Mouse (Mus musculus): Measurements from ENCODE around the gene Zfp800.

Zfp800 gene

DNA sequence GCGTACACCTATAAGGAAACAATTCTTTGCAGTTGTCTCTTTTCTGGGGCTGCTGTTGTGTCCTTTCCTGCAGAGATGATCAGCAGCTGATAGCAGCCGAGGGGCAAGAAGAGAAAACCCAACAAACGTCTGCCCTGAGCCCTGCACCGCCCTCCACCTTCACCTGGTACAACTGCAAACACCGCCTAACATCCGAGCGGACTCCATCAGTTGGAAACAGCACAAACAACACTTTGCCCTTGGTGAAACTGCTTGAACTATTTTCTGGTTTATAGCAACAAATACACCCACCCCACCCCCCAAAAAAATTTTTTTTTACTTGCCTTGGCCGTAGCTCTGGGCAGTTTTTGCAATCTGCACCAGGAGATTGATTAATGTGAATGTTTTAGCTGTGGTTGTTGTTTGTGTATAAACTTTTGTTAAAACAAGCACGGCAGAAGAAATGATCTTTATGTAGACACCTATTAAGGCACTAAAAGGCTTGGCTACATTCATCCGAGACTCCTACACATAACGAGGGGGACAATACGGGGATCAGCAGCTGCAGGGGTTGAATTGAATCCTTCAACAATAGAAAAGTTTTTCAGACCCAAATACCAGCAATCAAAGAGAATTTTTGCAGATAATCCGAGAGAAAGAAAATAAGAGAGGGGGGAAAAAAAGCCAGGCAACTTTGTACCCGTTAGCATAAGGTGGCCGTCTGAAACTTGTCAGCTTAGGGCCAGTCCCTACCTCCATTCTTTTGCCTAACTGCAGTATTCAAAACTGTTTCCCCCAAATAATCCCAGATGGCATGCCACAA is 1.6 kb downstream of the Zfp800 start:
- no peak for DNase-seq

DNA sequence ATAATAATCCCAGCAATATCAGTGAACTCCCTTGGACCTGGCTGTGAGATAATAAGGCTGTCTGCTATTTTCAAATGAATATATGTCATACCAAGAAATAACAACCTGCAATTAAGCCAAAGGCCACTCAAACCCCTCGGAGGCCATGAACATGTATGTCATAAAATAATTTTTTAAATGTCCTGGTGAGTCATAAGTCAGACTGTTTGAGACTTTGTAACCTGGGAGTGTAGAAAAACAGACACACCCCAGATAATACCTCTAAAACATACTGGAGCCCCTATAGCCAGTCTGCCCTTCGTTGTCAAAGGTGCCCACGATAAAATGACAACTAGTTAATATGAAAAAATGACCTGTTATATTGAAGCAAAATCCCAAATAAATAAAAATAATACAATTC is 8.8 kb downstream of the Zfp800 start:
- DNase-seq, result no peak

DNA sequence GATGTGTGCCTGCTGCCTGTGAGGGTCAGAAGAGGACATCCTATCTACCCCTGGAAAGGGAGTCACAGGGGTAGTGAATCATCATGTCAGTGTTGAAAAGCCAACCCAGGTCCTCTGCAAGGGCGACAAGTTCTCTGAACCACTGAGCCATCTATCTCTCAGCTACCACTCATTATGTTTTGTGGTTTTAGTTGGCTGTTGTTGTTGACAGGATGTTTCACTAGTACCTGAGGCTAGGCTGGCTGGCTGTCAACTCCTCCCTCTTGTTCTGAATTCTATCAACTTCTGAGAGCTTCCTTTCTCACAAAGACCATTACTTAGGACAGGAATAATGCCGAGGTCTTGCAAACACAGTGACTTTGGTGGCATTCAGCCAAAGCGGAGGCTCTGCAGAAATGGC is 12.6 kb downstream of the Zfp800 start:
- no peak for DNase-seq

DNA sequence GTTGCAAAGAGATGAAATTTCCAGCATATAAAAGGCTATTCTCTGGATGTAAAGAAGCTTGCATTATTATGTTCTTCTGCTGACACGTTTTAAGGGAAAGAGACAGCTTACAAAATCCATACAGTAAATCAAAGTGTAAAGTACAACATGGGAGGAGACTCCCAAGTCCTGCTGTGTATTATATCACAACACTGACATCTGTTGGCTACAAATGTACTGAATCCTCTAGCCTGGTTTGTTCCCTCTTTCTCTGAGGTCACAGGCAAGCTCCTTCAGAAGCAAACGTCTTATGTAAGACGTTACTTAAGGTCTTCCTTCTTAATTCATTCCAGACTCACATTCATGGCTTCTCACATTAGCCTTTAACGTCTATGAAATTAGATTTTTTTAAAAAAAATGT is 15.8 kb downstream of the Zfp800 start:
- DNase-seq, result no peak

DNA sequence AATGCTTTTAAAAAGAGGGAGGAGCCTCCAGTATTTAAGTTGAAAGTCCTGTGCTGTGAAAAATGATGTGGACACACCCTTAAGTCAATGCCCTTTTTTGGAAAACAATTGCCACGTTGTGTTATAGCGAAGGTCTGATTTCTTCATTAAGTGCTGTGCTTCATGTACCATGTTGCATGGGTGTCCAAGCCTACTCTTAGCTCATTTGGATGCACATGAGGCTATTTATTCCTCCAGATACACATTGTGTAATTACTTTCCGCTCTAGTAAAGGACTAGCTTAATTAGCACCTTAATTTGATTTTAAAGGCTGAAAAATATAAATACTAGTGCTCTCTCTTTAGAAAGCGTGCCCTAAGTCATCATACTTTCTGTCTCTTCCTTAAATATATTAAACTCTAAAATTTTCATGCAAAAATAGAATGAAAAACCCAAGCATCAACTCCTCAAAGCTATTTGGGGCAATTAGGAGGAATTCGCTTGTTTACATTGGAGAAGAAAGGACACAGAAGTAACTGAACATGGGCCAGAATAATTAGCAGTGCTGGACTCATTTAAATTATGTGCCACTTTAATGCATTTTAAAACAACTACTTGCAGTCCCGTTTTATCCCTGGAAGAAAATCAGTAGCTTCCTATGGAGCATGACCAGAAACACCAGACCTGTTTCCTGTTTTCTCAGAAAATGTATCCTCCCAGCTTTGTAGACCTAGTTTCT is 27.7 kb downstream of the Zfp800 start:
- no peak for DNase-seq

DNA sequence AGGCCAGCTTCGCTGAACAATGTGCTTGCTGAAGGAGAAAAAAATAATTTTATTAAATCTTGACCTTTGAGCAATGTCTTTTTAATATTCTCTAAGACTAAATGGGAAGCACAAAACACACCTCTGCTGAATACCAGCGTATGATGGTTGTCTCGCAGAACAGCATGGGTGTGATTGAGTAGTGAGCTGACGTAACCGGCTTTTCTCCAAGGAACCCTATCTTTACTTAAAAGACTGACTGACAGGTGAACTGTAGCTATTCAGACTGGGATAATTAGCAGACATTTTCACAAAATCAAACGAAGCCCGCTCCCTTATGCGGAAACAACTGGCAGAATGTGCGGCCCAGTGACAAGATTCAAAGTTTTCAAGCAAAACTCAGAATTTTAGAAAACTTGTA is 30.2 kb downstream of the Zfp800 start:
- no peak for DNase-seq

DNA sequence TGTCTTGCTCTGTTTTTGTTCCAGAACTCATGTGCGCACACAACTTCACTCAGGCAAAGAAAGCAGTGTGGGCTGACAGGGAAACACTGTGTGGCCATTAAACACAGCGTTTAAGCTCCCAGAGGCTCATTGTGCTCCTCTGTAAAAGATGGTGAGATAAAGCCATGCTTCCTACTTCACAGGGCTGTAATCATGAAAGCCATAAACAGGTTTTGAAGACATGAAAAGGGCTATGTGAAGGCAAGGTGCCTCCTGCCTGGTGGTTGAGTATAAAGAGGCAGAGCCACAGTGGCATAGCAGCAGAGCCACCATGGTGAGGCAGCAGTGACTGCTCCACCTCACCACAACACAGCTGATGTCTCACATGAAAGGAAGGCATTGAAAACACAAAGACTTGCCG is 46.7 kb downstream of the Zfp800 start:
- no peak for DNase-seq

DNA sequence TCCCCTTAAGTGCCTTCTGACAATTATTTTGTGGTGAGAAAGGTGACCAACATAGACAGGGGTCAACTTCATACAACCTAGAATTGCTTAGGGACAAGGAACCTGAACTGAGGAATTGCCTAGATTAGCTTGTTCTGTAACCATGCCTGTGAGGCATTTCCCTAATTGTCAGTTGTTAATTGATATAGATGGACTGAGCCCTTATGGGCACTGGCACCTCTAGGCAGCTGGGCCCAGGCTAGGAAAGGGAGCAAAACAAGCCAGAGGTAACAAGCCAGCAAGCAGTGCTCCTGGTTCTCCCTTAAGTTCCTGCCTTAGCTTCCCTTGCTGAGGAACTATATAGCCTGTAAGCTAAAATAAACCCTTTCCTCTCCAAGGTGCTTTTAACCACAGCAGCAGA is 52.1 kb downstream of the Zfp800 start:
- no peak for DNase-seq

DNA sequence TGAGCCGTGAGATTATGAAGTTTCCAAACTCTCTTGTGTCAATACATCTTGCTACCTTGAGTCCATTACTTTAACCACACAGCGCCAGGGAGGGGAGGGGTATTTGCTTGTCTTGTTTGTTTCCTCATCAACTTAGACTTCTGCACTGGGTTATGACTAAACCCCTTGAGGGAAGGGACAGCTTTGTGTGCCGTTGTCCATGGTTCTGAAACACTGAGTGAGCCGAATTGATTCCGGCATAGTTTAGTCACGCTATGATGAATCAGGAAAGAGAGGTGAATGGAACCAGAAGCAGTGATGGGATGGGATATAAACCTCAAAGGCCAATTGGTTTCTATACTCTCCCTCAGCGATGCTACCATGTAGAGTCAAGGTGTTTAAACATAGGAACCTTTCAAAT is 52.6 kb downstream of the Zfp800 start:
- DNase-seq, result no peak

DNA sequence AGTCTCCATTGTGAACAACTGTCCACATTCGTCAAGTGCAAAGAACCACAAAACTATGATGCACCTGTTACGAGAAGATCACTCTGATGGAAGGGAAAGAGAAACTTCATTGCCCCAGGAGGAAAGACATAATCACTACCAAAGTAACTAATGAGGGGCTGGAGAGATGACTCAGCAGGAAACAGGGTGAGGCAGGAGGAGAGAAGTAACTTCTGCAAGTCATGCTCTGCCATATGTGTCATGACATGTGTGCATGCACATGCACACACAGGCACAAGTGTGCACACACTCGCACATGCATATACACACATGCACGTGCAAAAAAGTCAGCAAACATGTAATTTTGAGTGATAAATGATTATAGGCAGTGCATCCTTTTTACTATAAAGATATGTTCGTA is 54.9 kb downstream of the Zfp800 start:
- no peak for DNase-seq

DNA sequence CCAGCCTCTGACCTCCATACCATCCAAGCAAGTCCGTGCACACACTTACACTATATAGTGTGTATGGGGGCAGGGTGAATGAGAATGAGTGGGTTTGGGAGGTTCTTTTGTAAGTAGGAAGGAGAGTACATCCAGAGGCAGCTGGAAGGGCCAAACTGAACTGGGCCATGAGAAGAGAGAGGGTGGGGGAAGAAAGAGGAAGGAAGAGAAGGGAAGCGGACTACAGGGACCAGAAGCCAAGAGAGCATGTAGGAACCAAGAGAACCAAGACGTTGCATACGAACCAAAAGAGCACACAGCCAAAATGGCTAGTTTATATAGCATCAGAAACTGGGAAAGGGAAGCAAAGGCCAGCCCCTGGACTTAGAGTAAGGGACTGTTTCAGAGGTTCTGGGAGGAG is 56.6 kb downstream of the Zfp800 start:
- DNase-seq, result no peak

DNA sequence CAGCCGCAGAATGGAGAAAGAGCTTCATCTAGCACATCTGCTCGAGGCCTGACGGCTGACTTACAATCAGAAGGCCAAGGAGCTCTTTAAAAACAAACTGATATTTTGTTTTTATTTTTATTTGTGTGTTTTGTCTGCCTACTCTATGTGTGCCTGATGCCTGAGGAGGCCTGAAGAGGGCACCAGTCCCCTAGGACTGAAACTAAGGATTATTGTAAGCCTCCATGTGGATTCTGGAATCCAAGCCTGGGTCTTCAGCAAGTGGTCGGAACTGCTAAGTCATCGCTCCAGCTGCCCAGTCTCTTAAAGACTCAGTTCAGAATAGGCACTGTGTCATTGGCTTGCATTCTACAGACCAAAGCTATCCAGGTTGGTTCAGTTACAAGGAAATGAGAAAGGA is 58.4 kb downstream of the Zfp800 start:
- DNase-seq, result no peak

DNA sequence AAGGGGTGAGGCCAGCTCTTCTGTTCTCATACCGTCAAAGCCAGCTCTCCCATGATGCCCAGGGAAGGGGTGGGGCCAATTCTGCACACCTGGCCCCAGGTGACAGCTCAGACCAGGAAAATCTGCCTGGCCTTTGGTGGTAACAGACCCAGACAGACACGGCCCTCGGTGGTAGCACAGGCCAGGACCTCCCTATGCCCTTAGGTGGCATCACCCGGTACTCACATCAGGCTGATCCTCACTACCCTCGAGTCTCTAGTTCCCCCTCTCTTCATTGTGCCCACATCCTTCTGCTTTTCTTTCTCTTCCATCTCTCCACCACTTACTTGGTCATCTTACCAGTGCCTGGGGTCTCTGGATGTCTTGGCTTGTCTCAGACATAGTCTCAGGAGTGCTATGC is 64.1 kb downstream of the Zfp800 start:
- DNase-seq, result no peak

DNA sequence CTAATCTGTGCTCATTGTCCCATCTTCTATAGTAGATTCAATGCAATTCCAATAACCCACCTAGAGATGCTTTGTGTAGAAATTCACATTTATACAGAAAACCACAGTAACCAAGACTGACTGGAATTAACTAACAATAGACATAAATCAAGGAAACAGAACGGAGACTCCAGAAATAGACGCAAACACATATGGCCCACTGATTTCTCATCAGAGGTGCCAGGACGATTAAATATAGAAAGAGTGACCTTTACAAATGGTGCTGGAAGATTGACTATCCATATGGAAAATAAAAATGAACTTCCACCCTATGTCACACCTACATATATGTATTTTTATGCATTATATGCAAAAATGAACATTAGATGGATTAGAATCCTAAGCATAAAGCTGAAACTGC is 65.3 kb downstream of the Zfp800 start:
- DNase-seq, result no peak

DNA sequence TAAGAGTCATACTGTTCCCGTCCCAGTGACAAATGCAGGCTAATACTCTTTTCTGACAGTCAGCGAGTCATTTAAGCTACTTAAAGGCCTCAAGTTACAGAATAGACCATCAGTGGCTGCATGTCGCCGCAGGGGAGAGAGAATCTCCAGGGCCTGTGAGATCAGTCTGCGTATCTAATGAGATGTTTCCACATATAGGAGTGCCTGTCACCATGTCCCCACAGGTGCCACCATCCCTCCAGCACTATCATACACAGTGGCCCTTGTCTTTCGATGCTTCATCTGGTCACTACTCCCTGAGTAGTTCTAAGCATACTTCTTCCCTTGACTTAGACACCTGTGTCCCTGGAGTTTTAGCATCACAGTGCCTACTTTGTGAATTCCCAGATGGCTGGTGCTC is 68.0 kb downstream of the Zfp800 start:
- no peak for DNase-seq

DNA sequence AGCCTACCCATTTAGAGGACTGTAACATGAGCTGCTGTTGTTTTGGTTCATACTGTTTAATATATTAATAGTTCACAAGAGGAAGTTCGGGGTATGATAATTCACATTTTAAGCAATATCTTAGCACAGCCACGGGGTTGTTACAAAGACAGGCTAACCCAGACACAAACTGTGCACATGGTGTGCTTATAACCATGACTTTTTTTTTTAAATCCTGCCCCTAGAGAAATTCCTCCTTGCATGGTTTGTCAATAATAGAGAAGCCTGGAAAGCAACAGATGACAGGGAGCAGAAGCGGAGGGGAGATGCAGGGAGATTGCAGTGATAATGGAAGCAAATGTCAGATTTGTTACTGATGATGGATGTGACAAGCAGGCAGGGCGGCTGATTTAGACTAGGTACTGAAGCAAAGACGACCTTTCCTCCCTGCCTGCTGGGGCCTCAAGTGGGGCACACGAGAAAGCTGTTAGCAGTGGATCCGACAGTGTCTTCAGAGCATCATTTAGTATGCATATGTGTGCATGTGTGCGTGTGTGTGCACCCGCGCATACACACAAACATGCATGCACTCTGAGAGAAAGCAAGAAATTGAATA is 68.7 kb downstream of the Zfp800 start:
- DNase-seq, result no peak

DNA sequence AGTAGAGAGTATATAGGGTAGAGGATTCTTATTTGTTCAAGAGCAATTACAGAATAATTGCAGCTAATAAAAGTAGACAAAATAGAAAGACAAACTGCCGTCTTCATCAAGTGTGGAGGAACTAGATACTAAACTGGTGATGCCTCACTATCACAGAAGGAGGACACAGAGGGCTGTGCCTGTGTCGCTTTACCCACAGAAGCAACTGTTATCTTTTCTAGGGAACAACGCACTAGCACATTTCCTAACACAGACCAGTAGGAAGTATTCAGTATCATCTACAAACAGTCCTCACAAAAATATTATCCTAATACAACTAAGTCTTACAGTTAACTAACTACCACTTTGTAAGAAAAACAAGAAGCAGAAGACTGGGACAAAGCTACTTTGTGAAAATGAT is 71.1 kb downstream of the Zfp800 start:
- no peak for DNase-seq

DNA sequence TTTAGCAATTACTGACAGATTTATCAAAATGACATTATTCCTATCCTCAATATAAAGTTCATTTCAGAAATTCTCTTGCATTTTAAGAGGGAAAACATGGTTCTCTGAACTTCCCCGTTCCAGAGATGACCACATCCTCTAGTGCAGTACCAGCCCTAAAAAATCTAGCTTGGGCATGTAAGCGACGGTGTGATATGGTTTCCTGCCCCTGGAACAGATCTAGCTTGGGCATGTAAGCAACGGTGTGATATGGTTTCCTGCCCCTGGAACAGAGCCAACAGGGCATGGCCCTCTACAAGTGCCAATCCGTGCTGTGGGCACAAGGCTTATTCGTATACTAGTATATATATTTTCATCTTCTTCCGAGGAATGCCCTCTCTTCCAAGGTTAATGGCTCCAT is 75.4 kb downstream of the Zfp800 start:
- no peak for DNase-seq

DNA sequence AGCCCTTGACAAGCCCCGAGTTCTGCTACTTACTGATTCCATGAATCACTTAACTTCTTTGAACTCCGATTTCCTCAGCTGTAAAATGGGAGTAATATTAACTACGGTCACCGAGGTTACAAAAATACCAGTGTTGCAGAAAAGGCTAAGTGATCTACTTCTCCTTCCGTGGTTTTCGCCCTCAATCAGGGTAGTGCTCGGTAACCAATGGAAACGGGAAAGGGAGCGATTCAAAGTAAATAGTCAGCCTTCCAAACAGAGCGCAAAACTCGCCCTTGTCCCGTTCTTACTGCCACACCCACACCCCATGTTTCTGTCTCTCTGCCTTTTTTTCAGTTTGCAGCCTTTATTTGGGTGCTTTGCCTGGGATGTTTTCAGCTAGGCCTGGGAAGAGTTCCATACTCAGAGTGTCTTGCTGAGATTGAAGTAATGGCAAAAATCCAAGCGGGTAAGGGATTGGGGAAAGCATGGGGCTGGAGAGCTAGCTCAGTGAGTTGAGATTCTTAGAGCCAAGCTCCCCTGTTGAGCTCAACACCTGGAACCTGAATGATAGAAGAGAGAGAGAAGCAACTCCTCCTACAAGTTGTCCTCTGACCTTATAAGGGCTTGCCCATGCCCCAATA is 78.0 kb downstream of the Zfp800 start:
- DNase-seq, result no peak

DNA sequence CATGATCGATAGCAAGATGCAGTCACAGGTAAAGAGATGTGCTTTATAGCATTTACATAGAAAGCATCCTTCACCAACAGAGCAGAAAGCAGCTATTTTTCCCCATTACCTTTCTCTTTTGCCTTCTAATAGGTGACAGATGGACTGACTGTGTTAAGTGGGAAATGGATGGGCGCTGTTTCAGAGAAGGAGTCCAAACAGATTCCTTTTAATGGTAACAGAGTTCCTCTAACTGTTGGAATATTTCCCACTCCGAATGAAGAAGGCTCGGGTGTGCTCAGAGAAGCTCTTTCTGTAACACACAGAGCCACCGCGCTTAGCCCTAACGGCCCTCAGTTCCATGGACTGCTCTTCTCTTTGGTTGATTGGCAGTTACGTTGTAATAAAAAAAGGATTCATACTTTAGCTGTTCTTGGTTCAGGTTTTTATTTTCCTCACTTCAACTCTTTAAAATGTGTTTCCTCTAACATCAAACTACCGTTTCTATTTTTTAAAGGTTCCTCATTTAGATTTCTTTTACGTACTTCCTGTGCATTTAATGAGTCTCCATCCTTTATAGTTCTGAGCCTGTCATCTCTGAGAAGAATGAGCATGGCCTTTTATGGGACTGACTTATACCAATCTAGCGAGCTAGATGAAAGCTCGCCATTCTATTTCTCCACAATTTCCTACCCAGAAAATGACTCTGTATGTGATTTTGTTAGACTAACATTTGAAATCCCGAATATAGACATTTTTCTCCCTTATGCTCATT is 78.8 kb downstream of the Zfp800 start:
- no peak for DNase-seq

DNA sequence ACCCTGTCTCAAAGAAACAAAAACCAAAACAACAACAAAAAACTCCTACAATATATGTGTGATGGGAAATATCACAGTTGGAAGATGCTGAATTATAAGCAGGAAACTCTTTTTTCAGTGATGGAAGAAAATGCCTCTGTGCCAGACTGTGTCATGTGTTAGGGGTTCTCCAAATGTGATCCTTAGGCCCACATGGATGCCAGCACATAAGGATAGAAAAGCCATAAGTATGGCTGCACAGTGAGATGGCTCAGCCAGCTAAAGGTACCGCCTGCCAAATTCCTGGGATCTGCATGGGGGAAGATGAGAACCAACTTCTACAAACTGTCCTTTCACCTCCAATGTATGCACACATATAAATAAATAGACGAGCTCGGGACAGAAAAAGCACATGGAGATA is 82.6 kb downstream of the Zfp800 start:
- no peak for DNase-seq

DNA sequence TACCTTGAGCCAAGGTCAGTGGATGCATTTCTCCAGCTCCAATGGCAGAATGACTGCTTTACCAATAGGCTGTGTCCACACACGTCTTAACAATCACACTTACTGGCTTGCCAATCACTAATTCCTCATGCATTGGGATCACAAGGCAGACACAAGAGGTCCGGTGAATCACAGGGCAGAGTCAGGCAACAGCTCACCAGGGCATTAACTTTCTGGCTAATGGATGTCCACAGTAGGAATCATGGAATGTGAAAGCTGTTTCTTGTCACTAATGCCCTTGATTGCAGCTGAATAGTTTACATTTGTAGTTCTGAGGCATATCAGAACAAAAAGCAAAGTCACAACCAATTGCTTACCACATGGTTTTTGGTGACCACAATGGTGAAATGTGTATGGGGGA is 85.7 kb downstream of the Zfp800 start:
- DNase-seq, result no peak

DNA sequence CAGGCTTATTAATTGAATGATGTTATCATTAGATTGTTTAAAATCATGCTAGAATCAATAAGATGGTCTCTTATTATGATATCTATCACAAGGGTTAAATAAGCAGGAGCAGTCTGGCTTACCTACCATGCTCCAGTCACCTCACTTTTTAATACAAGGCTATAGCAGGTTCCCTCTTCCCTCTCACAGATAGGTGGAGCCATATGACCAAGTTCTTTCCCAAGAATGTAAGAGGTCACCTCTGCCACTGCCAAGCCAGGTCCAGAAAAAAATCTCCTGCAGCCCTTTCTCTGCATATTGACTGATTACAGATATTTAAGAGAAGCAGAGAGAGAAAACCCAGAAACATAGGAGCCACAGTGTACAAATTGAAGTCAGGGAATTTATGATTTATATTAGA is 88.1 kb downstream of the Zfp800 start:
- no peak for DNase-seq

All from right cerebral cortex, postnatal 25 days (tissue).